Mouse (Mus musculus): ENCODE measurements at regions not wholly inside any gene's neighbourhood (a gene's known extent, or its start where the extent isn't known, plus 50 kb on each side); places are given as distances from the start of the nearest gene placed in this dataset.

GRCm38 (mm10) chr13:32567850-32568249 lies 215.9 kb downstream of the Mylk4 start:
- Histone ChIP-seq H3K9me3 (no peaks in the 10 kb centered on the region), H3K36me3 (no peaks in the 10 kb centered on the region), H3K27me3 (ENCODE audit: insufficient read depth, poor library complexity, severe bottlenecking) (no peaks in the 10 kb centered on the region), H3K4me3 (no peak overlapping the region), H3K4me1 (no peaks in the 10 kb centered on the region), H3K27ac (no peak overlapping the region)
- 83% methylated on average over 2 of the region's 2 CpGs for WGBS
- no peak for DNase-seq (ENCODE audit: low spot score)

- Histone ChIP-seq H3K9me3 (0 out of 2 replicates have a peak, but pooled peaks cover 2% of the 10 kb centered on the region), H3K4me1 (no peaks in the 10 kb centered on the region), H3K27ac (no peak overlapping the region), H3K4me3 (no peak overlapping the region), H3K27me3 (ENCODE audit: insufficient read depth, poor library complexity, severe bottlenecking) (no peaks in the 10 kb centered on the region), H3K36me3 (no peaks in the 10 kb centered on the region)
- no peak for DNase-seq (ENCODE audit: low spot score)
Observed at GRCm38 (mm10) chr13:32560666-32561065, 222.1 kb upstream of the Gmds start.

DNA sequence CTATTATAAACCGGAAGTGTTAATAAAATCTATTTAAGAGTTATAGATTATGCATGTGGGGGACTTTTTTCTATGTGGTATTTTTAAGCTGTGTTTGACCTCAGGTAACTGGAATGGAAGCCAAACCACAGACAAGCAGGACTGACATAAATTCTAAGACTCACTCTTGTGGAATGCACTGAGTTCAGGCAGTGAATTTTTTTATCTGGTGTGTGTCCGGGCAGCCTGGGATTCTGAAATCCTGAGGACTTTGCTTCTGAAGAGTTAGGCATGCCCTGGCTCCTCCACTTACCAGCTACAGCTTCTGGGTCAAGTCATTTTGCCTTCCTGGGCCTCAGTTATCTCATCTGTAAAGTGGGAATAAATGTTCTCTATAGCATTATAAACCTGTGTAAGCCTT lies 217.9 kb upstream of the Gmds start:
- WGBS: 83% methylated on average over 2 of the region's 2 CpGs
- H3K36me3 ChIP-seq: no peaks in the 10 kb centered on the region
- H3K27ac ChIP-seq: no peak overlapping the region
- no peaks in the 10 kb centered on the region for H3K9me3 ChIP-seq
- no peak overlapping the region for H3K4me3 ChIP-seq
- no peak for DNase-seq (ENCODE audit: low spot score)
- H3K27me3 ChIP-seq (ENCODE audit: insufficient read depth, poor library complexity, severe bottlenecking): no peaks in the 10 kb centered on the region
- H3K4me1 ChIP-seq: no peaks in the 10 kb centered on the region

DNA sequence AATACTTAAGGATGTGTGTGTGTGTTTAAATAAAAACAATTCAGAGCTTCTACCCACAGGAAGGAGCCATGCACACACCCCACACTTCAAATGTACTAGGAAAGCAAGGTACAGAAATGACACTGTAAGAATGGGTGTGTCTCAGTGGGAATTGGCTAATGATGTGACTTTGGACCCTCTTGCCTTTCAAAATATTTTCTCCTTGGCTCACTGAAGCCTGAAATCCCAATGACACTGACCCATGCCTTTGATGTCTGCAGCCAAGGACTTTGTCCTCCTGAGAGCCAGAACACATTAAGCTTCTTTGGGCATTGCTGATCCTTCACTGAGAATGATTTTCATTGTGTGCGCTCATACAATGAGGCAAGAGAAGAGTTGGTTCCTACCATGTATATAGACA lies 216.5 kb upstream of the Gmds start:
- DNase-seq (ENCODE audit: low spot score): no peak
- Histone ChIP-seq H3K4me1 (no peaks in the 10 kb centered on the region), H3K27ac (no peak overlapping the region), H3K9me3 (no peaks in the 10 kb centered on the region), H3K27me3 (ENCODE audit: insufficient read depth, poor library complexity, severe bottlenecking) (no peaks in the 10 kb centered on the region), H3K4me3 (no peak overlapping the region), H3K36me3 (no peaks in the 10 kb centered on the region)
- 89% methylated on average over 1 of the region's 1 CpGs for WGBS

GRCm38 (mm10) chr13:32554601-32555000 lies 216.1 kb upstream of the Gmds start:
- no peaks in the 10 kb centered on the region for H3K9me3 ChIP-seq
- no peak for DNase-seq (ENCODE audit: low spot score)
- WGBS: 86% methylated on average over 3 of the region's 3 CpGs

DNA sequence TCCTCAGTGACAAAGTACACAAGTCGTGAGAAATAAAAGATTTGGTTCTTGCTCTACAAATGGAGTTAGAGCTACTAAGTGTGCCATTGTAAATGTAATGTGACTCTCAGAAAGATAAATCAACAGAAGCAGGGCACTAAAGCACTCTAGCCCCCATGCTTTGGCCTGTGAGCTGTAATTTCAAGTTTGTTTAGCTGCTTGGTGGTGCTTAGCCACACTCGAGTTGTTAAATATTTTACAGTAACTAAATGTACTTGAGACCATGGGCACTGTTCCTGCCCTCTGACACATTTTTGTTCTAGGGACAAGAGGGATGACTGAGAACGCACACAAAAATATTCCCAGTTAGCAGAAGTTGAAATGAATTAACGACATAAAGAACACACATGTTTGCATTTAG lies 214.6 kb upstream of the Gmds start:
- no peaks in the 10 kb centered on the region for H3K27me3 ChIP-seq (ENCODE audit: insufficient read depth, poor library complexity, severe bottlenecking)
- no peak overlapping the region for H3K27ac ChIP-seq
- H3K4me1 ChIP-seq: no peaks in the 10 kb centered on the region
- WGBS: 81% methylated on average over 4 of the region's 4 CpGs
- no peaks in the 10 kb centered on the region for H3K36me3 ChIP-seq
- H3K4me3 ChIP-seq: no peak overlapping the region
- no peak for DNase-seq (ENCODE audit: low spot score)
- H3K9me3 ChIP-seq: no peaks in the 10 kb centered on the region

More at GRCm38 (mm10) chr13:32554601-32555000, 216.1 kb upstream of the Gmds start:
- no peak overlapping the region for H3K4me3 ChIP-seq
- no peaks in the 10 kb centered on the region for H3K4me1 ChIP-seq
- no peak overlapping the region for H3K27ac ChIP-seq
- H3K36me3 ChIP-seq: no peaks in the 10 kb centered on the region
- no peaks in the 10 kb centered on the region for H3K27me3 ChIP-seq (ENCODE audit: insufficient read depth, poor library complexity, severe bottlenecking)

DNA sequence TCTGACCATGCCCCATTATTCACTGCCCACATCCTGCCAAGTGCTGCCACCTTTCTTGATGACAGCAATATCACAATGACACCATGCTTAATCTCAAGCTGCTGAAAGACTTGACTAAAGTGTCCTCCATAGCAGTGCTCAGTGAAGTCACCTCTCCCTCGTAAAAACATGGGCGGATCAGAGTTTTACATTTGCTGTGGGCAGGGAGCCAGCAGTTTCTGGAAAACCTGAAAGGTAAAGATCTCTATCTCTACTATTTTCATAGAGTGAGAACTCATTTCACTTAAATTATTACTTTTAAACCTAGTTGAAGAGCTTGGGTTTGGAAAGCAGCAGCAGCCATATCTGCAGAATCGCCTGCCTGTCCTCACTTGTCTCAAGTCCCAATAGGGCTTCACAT lies 211.6 kb upstream of the Gmds start:
- Histone ChIP-seq H3K9me3 (no peaks in the 10 kb centered on the region), H3K4me1 (no peaks in the 10 kb centered on the region), H3K27ac (no peak overlapping the region), H3K36me3 (no peaks in the 10 kb centered on the region), H3K27me3 (ENCODE audit: insufficient read depth, poor library complexity, severe bottlenecking) (no peaks in the 10 kb centered on the region), H3K4me3 (no peak overlapping the region)
- 72% methylated on average over 3 of the region's 3 CpGs for WGBS
- DNase-seq (ENCODE audit: low spot score): no peak

DNA sequence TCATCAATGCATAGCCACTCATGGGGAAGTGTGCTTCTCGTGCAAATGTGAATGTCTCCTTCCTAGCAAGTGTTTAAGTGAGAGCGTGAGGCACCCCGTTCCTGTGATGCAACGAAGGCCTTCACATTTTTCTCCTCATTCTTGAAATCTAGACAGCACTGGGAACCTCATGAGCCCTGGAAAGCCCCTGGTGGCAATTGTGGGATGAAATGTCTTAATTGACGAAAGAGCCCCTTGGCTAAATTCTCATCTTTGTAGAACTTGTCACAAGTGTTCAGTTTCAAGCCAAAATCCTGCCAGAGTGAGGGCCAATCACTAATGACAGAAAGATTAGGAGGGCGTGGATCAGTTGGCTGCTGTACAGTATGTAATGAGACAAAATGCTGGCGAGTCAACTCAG lies 208.6 kb upstream of the Gmds start:
- no peaks in the 10 kb centered on the region for H3K27me3 ChIP-seq (ENCODE audit: insufficient read depth, poor library complexity, severe bottlenecking)
- H3K4me3 ChIP-seq: no peak overlapping the region
- no peaks in the 10 kb centered on the region for H3K4me1 ChIP-seq
- H3K27ac ChIP-seq: no peak overlapping the region
- H3K9me3 ChIP-seq: no peaks in the 10 kb centered on the region
- WGBS: 84% methylated on average over 7 of the region's 7 CpGs
- DNase-seq (ENCODE audit: low spot score): no peak
- H3K36me3 ChIP-seq: no peaks in the 10 kb centered on the region

GRCm38 (mm10) chr13:32544986-32545740 lies 206.6 kb upstream of the Gmds start:
- DNase-seq (ENCODE audit: low spot score): no peak
- Histone ChIP-seq H3K4me3 (no peak overlapping the region), H3K27me3 (ENCODE audit: insufficient read depth, poor library complexity, severe bottlenecking) (no peaks in the 10 kb centered on the region), H3K36me3 (no peaks in the 10 kb centered on the region), H3K9me3 (no peaks in the 10 kb centered on the region), H3K27ac (no peak overlapping the region), H3K4me1 (no peaks in the 10 kb centered on the region)
- 70% methylated on average over 7 of the region's 7 CpGs for WGBS

GRCm38 (mm10) chr13:32541611-32542010 lies 203.1 kb upstream of the Gmds start:
- no peak overlapping the region for H3K27ac ChIP-seq
- no peaks in the 10 kb centered on the region for H3K27me3 ChIP-seq (ENCODE audit: insufficient read depth, poor library complexity, severe bottlenecking)
- DNase-seq (ENCODE audit: low spot score): no peak
- 97% methylated on average over 1 of the region's 1 CpGs for WGBS
- no peaks in the 10 kb centered on the region for H3K4me1 ChIP-seq
- no peaks in the 10 kb centered on the region for H3K36me3 ChIP-seq
- no peak overlapping the region for H3K4me3 ChIP-seq
- H3K9me3 ChIP-seq: no peaks in the 10 kb centered on the region

- WGBS: 84% methylated on average over 4 of the region's 4 CpGs
- Histone ChIP-seq H3K9me3 (no peaks in the 10 kb centered on the region), H3K27ac (no peak overlapping the region), H3K4me3 (no peak overlapping the region), H3K27me3 (ENCODE audit: insufficient read depth, poor library complexity, severe bottlenecking) (no peaks in the 10 kb centered on the region), H3K36me3 (no peaks in the 10 kb centered on the region), H3K4me1 (no peaks in the 10 kb centered on the region)
- no peak for DNase-seq (ENCODE audit: low spot score)
Observed at GRCm38 (mm10) chr13:32536241-32536640, 197.7 kb upstream of the Gmds start.

GRCm38 (mm10) chr13:32535602-32536001 lies 197.1 kb upstream of the Gmds start:
- no peak for DNase-seq (ENCODE audit: low spot score)
- H3K27me3 ChIP-seq (ENCODE audit: insufficient read depth, poor library complexity, severe bottlenecking): no peaks in the 10 kb centered on the region
- H3K27ac ChIP-seq: no peak overlapping the region
- H3K36me3 ChIP-seq: no peaks in the 10 kb centered on the region
- H3K9me3 ChIP-seq: no peaks in the 10 kb centered on the region
- no peaks in the 10 kb centered on the region for H3K4me1 ChIP-seq
- 89% methylated on average over 4 of the region's 4 CpGs for WGBS
- H3K4me3 ChIP-seq: no peak overlapping the region

DNA sequence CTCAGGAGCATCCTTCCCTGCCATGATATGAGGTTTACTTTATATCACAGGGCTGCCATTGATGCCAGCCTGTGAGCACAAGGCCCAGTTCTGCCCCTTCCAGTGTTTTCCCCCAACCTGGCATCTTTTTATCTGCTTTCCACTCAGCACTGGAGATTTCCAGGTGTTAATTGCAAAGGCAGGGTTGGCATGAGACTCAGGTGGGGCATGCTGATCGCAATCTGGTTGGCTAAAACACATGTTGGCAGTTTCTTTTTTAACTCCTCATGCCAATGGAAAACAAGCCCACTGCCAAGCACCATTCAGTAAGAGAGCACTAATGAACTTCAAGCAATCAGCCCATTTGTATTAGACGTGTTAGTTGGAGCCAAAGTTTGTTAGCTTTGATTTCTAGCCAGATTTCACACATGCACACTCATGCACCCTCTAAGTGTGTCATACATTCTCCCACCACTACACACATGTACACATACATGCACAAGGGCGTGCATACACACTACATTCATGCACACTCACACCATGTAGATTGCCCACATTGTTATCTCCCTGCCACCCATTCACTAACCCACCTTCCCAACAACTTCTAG lies 192.5 kb upstream of the Gmds start:
- WGBS: 78% methylated on average over 3 of the region's 3 CpGs
- no peaks in the 10 kb centered on the region for H3K9me3 ChIP-seq
- no peak for DNase-seq (ENCODE audit: low spot score)
- H3K4me1 ChIP-seq: no peaks in the 10 kb centered on the region
- H3K36me3 ChIP-seq: no peaks in the 10 kb centered on the region
- no peak overlapping the region for H3K4me3 ChIP-seq
- H3K27ac ChIP-seq: no peak overlapping the region
- no peaks in the 10 kb centered on the region for H3K27me3 ChIP-seq (ENCODE audit: insufficient read depth, poor library complexity, severe bottlenecking)
